Mouse (Mus musculus): ENCODE data around the gene Pcsk4.

DNA sequence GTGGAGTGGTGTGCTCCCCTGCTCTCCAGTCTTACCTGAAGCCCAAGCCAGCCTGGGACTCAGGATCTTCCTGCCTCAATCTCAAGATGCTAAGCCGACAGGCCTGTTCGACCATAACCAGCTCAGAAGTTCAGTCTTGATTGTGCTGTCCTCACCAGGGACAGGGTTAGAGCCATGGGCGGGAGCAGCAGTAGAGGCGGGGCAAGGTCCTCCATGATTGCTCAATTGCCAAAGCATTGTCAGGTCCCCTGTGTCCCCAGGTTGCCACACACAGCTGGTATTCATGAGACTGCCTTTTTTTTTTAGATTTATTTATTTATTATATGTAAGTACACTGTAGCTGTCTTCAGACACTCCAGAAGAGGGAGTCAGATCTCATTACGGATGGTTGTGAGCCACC, 53.1 kb downstream of the Pcsk4 start:
- TF ChIP-seq CTCF (conservative IDR thresholded peaks at IDR 0.05 in 1 of 2, IDR thresholded peaks at IDR 0.05 in 1 of 2; ENCODE audit: low read depth in 2 of 2, low read length in 2 of 2) (no peak), ZC3H11A (IDR thresholded peaks at IDR 0.05; ENCODE audit: low read depth, low read length) (no peak), EP300 (IDR thresholded peaks at IDR 0.05; ENCODE audit: low read length) (no peak), HCFC1 (IDR thresholded peaks at IDR 0.05; ENCODE audit: low read depth, low read length) (no peak), MAX (IDR thresholded peaks at IDR 0.05; ENCODE audit: low read length) (no peak), POLR2A (IDR thresholded peaks at IDR 0.05; ENCODE audit: low read depth, low read length) (no peak), MEF2A (IDR thresholded peaks at IDR 0.05; ENCODE audit: borderline replicate concordance, low read depth, low read length) (no peak), JUN (IDR thresholded peaks at IDR 0.05; ENCODE audit: insufficient read depth, low read depth, low read length) (no peak), NELFE (IDR thresholded peaks at IDR 0.05; ENCODE audit: low read depth, low read length) (no peak), USF1 (IDR thresholded peaks at IDR 0.05; ENCODE audit: low read depth, low read length) (no peak), ZKSCAN1 (IDR thresholded peaks at IDR 0.05; ENCODE audit: borderline replicate concordance, low read depth, low read length) (no peak), USF2 (conservative IDR thresholded peaks at IDR 0.05; ENCODE audit: low read depth, low read length) (no peak), TCF12 (IDR thresholded peaks at IDR 0.05; ENCODE audit: low read depth, low read length) (no peak), JUND (conservative IDR thresholded peaks at IDR 0.05; ENCODE audit: low read depth, low read length) (no peak)
